Mouse (Mus musculus) embryonic facial prominence, embryonic 10.5 days (tissue): ENCODE results near the gene Heatr6. TPM values are rescaled to one million over a fixed set of nuclear protein-coding genes. Genes with fewer than 3 reads are reported as not detected.

Experiments used
- DNase-seq: peaks from one replicate; pipeline ENCODE4 v3.0.0-alpha.2; 2017; ENCODE audit warnings: low spot score
- H3K27ac ChIP-seq: fragments of 300-500 bp; sonication (generic); replicated peaks from 2 replicates; pipeline ENCODE4 v1.5.1; 2016; ENCODE audit warnings: mild to moderate bottlenecking
- H3K27me3 ChIP-seq: fragments of 300-500 bp; sonication (generic); replicated peaks from 2 replicates; pipeline ENCODE4 v1.6.1; 2016; ENCODE audit warnings: low read depth, mild to moderate bottlenecking; ENCODE audit not compliant: poor library complexity, severe bottlenecking
- H3K36me3 ChIP-seq: fragments of 300-500 bp; sonication (generic); replicated peaks from 2 replicates; pipeline ENCODE4 v1.6.1; 2016; ENCODE audit warnings: mild to moderate bottlenecking, moderate library complexity
- H3K4me1 ChIP-seq: fragments of 300-500 bp; sonication (generic); 2 replicates; pipeline ENCODE4 v1.6.1; 2016
- H3K4me3 ChIP-seq: fragments of 300-500 bp; sonication (generic); 2 replicates; pipeline ENCODE4 v1.5.1; 2016; ENCODE audit warnings: mild to moderate bottlenecking, moderate library complexity
- H3K9me3 ChIP-seq: fragments of 300-500 bp; sonication (generic); 2 replicates; pipeline ENCODE4 v1.6.1; 2016; ENCODE audit warnings: mild to moderate bottlenecking
- WGBS: fragments of 180-500 bp; shearing (Covaris S2); methylation state at CpG from one replicate; pipeline ENCODE4 v1.1.7; 2016; 5-methylcytosine and 5-hydroxymethylcytosine counted together
- polyA plus RNA-seq: library from polyadenylated mRNA; unstranded; fragments of >200 nt; fragmentation: Nextera tagmentation; extraction: Ambion mirVana; gene quantifications from 2 replicates; pipeline ENCODE4 v1.2.1, GENCODE M21; 2016

Gene Heatr6
- polyA plus RNA-seq, 1 experiment from 2014 or later: 26.2 TPM

- Histone ChIP-seq H3K36me3 (no peaks in the 10 kb centered on the region; the same call in 1 of the 2 replicates), H3K9me3 (no peaks in the 10 kb centered on the region), H3K27me3 (0 out of 2 replicates have a peak, but pooled peaks cover 4% of the 10 kb centered on the region), H3K27ac (no peak overlapping the region), H3K4me1 (0 out of 2 replicates have a peak, but pooled peaks cover 2% of the 10 kb centered on the region), H3K4me3 (no peak overlapping the region)
- DNase-seq: no peak
- WGBS: 65% methylated on average over 4 of the region's 4 CpGs
These were observed 37.6 kb downstream of the Heatr6 start for GRCm38 (mm10) chr11:83791133-83791532.

GRCm38 (mm10) chr11:83792316-83792914 is 38.9 kb downstream of the Heatr6 start:
- no peak overlapping the region for H3K27ac ChIP-seq
- 89% methylated on average over 12 of the region's 12 CpGs for WGBS
- H3K4me1 ChIP-seq: no peaks in the 10 kb centered on the region
- H3K9me3 ChIP-seq: no peaks in the 10 kb centered on the region
- H3K27me3 ChIP-seq: 0 out of 2 replicates have a peak, but pooled peaks cover 4% of the 10 kb centered on the region
- DNase-seq: no peak
- no peak overlapping the region for H3K4me3 ChIP-seq
- H3K36me3 ChIP-seq: no peaks in the 10 kb centered on the region

GRCm38 (mm10) chr11:83793264-83793663 is 39.8 kb downstream of the Heatr6 start:
- no peak for DNase-seq
- Histone ChIP-seq H3K36me3 (no peaks in the 10 kb centered on the region), H3K27ac (no peak overlapping the region), H3K4me1 (no peaks in the 10 kb centered on the region), H3K4me3 (no peak overlapping the region), H3K27me3 (0 out of 2 replicates have a peak, but pooled peaks cover 4% of the 10 kb centered on the region), H3K9me3 (no peaks in the 10 kb centered on the region)
- WGBS: 89% methylated on average over 14 of the region's 14 CpGs

- no peaks in the 10 kb centered on the region for H3K36me3 ChIP-seq
- DNase-seq: no peak
- H3K9me3 ChIP-seq: no peaks in the 10 kb centered on the region
- 0 out of 2 replicates have a peak, but pooled peaks cover 2% of the 10 kb centered on the region for H3K4me1 ChIP-seq
- H3K27me3 ChIP-seq: no peaks in the 10 kb centered on the region
- no peak overlapping the region for H3K27ac ChIP-seq
- no peak overlapping the region for H3K4me3 ChIP-seq
- 88% methylated on average over 6 of the region's 6 CpGs for WGBS
These were observed 42.6 kb downstream of the Heatr6 start for GRCm38 (mm10) chr11:83796112-83796511.

GRCm38 (mm10) chr11:83796980-83797608 is 43.6 kb downstream of the Heatr6 start:
- DNase-seq: no peak

GRCm38 (mm10) chr11:83799871-83800430 is 46.5 kb downstream of the Heatr6 start:
- 76% methylated on average over 12 of the region's 12 CpGs for WGBS
- no peak overlapping the region for H3K27ac ChIP-seq
- H3K27me3 ChIP-seq: no peaks in the 10 kb centered on the region
- no peaks in the 10 kb centered on the region for H3K36me3 ChIP-seq
- no peak for DNase-seq
- no peaks in the 10 kb centered on the region for H3K9me3 ChIP-seq
- no peak overlapping the region for H3K4me3 ChIP-seq
- H3K4me1 ChIP-seq: 0 out of 2 replicates have a peak, but pooled peaks cover 2% of the 10 kb centered on the region

More at GRCm38 (mm10) chr11:83796980-83797608, 43.6 kb downstream of the Heatr6 start:
- Histone ChIP-seq H3K4me3 (no peak overlapping the region), H3K27me3 (no peaks in the 10 kb centered on the region), H3K4me1 (0 out of 2 replicates have a peak, but pooled peaks cover 2% of the 10 kb centered on the region), H3K27ac (no peak overlapping the region), H3K36me3 (no peaks in the 10 kb centered on the region), H3K9me3 (no peaks in the 10 kb centered on the region)
- 81% methylated on average over 10 of the region's 10 CpGs for WGBS

GRCm38 (mm10) chr11:83802166-83802565 is 48.7 kb downstream of the Heatr6 start:
- Histone ChIP-seq H3K27me3 (no peaks in the 10 kb centered on the region), H3K9me3 (no peaks in the 10 kb centered on the region), H3K4me3 (no peak overlapping the region), H3K4me1 (0 out of 2 replicates have a peak, but pooled peaks cover 2% of the 10 kb centered on the region), H3K27ac (no peak overlapping the region), H3K36me3 (no peaks in the 10 kb centered on the region)
- peak; percentile 26 for DNase-seq
- WGBS: 70% methylated on average over 8 of the region's 8 CpGs

- H3K4me3 ChIP-seq: no peak overlapping the region
- H3K27me3 ChIP-seq: no peaks in the 10 kb centered on the region
- no peaks in the 10 kb centered on the region for H3K36me3 ChIP-seq
- no peak overlapping the region for H3K27ac ChIP-seq
- no peak for DNase-seq
- 0 out of 2 replicates have a peak, but pooled peaks cover 2% of the 10 kb centered on the region for H3K4me1 ChIP-seq
- 89% methylated on average over 4 of the region's 4 CpGs for WGBS
- no peaks in the 10 kb centered on the region for H3K9me3 ChIP-seq
These were observed 49.1 kb downstream of the Heatr6 start for GRCm38 (mm10) chr11:83802581-83802980.

- Histone ChIP-seq H3K36me3 (no peaks in the 10 kb centered on the region), H3K4me3 (no peak overlapping the region), H3K27me3 (no peaks in the 10 kb centered on the region), H3K4me1 (no peaks in the 10 kb centered on the region), H3K27ac (no peak overlapping the region), H3K9me3 (no peaks in the 10 kb centered on the region)
- DNase-seq: no peak
- 85% methylated on average over 8 of the region's 8 CpGs for WGBS
These were observed 56.9 kb downstream of the Heatr6 start for GRCm38 (mm10) chr11:83810441-83810840.

- Histone ChIP-seq H3K4me1 (peaks cover 14% of the 10 kb centered on the region), H3K27me3 (peaks cover 16% of the 10 kb centered on the region), H3K9me3 (no peaks in the 10 kb centered on the region), H3K4me3 (no peak overlapping the region), H3K36me3 (no peaks in the 10 kb centered on the region), H3K27ac (no peak overlapping the region)
- DNase-seq: no peak
- 77% methylated on average over 5 of the region's 5 CpGs for WGBS
These were observed 61.7 kb downstream of the Heatr6 start for GRCm38 (mm10) chr11:83815191-83815590.

GRCm38 (mm10) chr11:83815628-83816027 is 62.1 kb downstream of the Heatr6 start:
- Histone ChIP-seq H3K27me3 (peaks cover 16% of the 10 kb centered on the region), H3K9me3 (no peaks in the 10 kb centered on the region), H3K36me3 (no peaks in the 10 kb centered on the region), H3K27ac (no peak overlapping the region), H3K4me3 (no peak overlapping the region), H3K4me1 (peaks cover 16% of the 10 kb centered on the region)
- DNase-seq: peak; percentile 63
- WGBS: 10% methylated on average over 9 of the region's 9 CpGs

GRCm38 (mm10) chr11:83817048-83817447 is 63.6 kb downstream of the Heatr6 start:
- H3K36me3 ChIP-seq: no peaks in the 10 kb centered on the region
- H3K4me3 ChIP-seq: no peak overlapping the region
- H3K9me3 ChIP-seq: no peaks in the 10 kb centered on the region
- DNase-seq: no peak
- no peak overlapping the region for H3K27ac ChIP-seq
- peaks cover 16% of the 10 kb centered on the region for H3K4me1 ChIP-seq
- H3K27me3 ChIP-seq: peaks cover 16% of the 10 kb centered on the region
- 72% methylated on average over 6 of the region's 6 CpGs for WGBS

GRCm38 (mm10) chr11:83817994-83818393 is 64.5 kb downstream of the Heatr6 start:
- Histone ChIP-seq H3K4me1 (peaks cover 16% of the 10 kb centered on the region), H3K36me3 (no peaks in the 10 kb centered on the region), H3K27me3 (peaks cover 16% of the 10 kb centered on the region), H3K27ac (no peak overlapping the region), H3K4me3 (no peak overlapping the region), H3K9me3 (no peaks in the 10 kb centered on the region)
- no peak for DNase-seq
- 81% methylated on average over 4 of the region's 4 CpGs for WGBS
